Mouse (Mus musculus): ENCODE measurements at regions not wholly inside any gene's neighbourhood (a gene's known extent, or its start where the extent isn't known, plus 50 kb on each side); places are given as distances from the start of the nearest gene placed in this dataset.

GRCm38 (mm10) chr3:15205266-15206229 lies 126.6 kb downstream of the Gm9733 start:
- no peak for DNase-seq

GRCm38 (mm10) chr3:15212357-15212756 lies 119.7 kb downstream of the Gm9733 start:
- no peak for DNase-seq

GRCm38 (mm10) chr3:15217591-15217990 lies 114.5 kb downstream of the Gm9733 start:
- DNase-seq: no peak

GRCm38 (mm10) chr3:15219275-15219674 lies 112.8 kb downstream of the Gm9733 start:
- DNase-seq: no peak

- no peak for DNase-seq
Measured at GRCm38 (mm10) chr3:15223266-15223665, 108.8 kb downstream of the Gm9733 start.

- DNase-seq: no peak
Measured at GRCm38 (mm10) chr3:15224452-15224851, 107.7 kb downstream of the Gm9733 start.

- no peak for DNase-seq
Measured at GRCm38 (mm10) chr3:15228641-15229040, 103.5 kb downstream of the Gm9733 start.

- no peak for DNase-seq
Measured at GRCm38 (mm10) chr3:15230204-15230603, 101.9 kb downstream of the Gm9733 start.

GRCm38 (mm10) chr3:15231433-15231832 lies 100.7 kb downstream of the Gm9733 start:
- DNase-seq: no peak

GRCm38 (mm10) chr3:15237817-15238432 lies 94.2 kb downstream of the Gm9733 start:
- DNase-seq: no peak

GRCm38 (mm10) chr3:15242388-15242787 lies 89.7 kb downstream of the Gm9733 start:
- no peak for DNase-seq

- DNase-seq: no peak
Measured at GRCm38 (mm10) chr3:15243584-15243983, 88.5 kb downstream of the Gm9733 start.

- no peak for DNase-seq
Measured at GRCm38 (mm10) chr3:15244999-15245398, 87.1 kb downstream of the Gm9733 start.

All from heart, adult 11 months (tissue).